Mouse (Mus musculus): Measurements from ENCODE around the gene Ptbp3. TPM values are rescaled to one million over a fixed set of nuclear protein-coding genes. Genes with fewer than 3 reads are reported as not detected.

Ptbp3 gene
- polyA plus RNA-seq, 1 experiment from 2014 or later: 47.5 TPM

- no peaks in the 10 kb centered on the region for H3K27me3 ChIP-seq
- no peak for ATAC-seq (ENCODE audit: insufficient number of reproducible peaks, insufficient read depth, low FRiP score, low TSS enrichment)
- H3K4me1 ChIP-seq: peaks cover 3% of the 10 kb centered on the region; the same call in 1 of the 2 replicates
- no peaks in the 10 kb centered on the region for H3K9me3 ChIP-seq
- H3K36me3 ChIP-seq: no peaks in the 10 kb centered on the region
- no peak overlapping the region for H3K4me2 ChIP-seq (replicated peaks)
- no peak overlapping the region for H3K9ac ChIP-seq
- WGBS: 46% methylated on average over 5 of the region's 5 CpGs
- H3K4me3 ChIP-seq: no peak overlapping the region
- H3K27ac ChIP-seq: no peak overlapping the region
Measured at GRCm38 (mm10) chr4:59422025-59422783, 127.0 kb downstream of the Ptbp3 start.

Other genes with a start within 250 kb of the Ptbp3 start
- 1.9 and 2.1 TPM in 2 replicates for gene Susd1, start 110.7 kb downstream of the Ptbp3 start, polyA plus RNA-seq (2016; fragmentation: Nextera tagmentation; extraction: Ambion mirVana)
- gene Hsdl2, start 32.2 kb upstream of the Ptbp3 start, polyA plus RNA-seq (2016; fragmentation: Nextera tagmentation; extraction: Ambion mirVana): 27.6 and 28.0 TPM in 2 replicates
- 37.3 and 40.3 TPM in 2 replicates for gene E130308A19Rik, start 76.8 kb upstream of the Ptbp3 start, polyA plus RNA-seq (2016; fragmentation: Nextera tagmentation; extraction: Ambion mirVana)

Measured in embryonic facial prominence, embryonic 12.5 days (tissue).